Mouse (Mus musculus) hindbrain, embryonic 13.5 days (tissue): ENCODE data around the gene Zp3r. TPM values are rescaled to one million over a fixed set of nuclear protein-coding genes. Genes with fewer than 3 reads are reported as not detected.
"Not testable (repeated sequence)": the region's sequence is repeated elsewhere in the genome, so short reads cannot be mapped to it uniquely, and the experiment has no call there.

Source experiments
- ATAC-seq: fragments of 200-750 bp; cut with Nextera tagmentation; 2 replicates; pipeline ENCODE4 v1.8.0; 2017; ENCODE audit warnings: moderate TSS enrichment; ENCODE audit not compliant: low FRiP score
- H3K27ac ChIP-seq: fragments of 300-500 bp; sonication (generic); 2 replicates; pipeline ENCODE4 v1.5.1; 2015; ENCODE audit warnings: inconsistent platforms, mild to moderate bottlenecking, moderate library complexity
- H3K27me3 ChIP-seq: fragments of 300-500 bp; sonication (generic); 2 replicates; pipeline ENCODE4 v1.6.1; 2015; ENCODE audit warnings: mild to moderate bottlenecking, inconsistent platforms
- H3K36me3 ChIP-seq: fragments of 300-500 bp; sonication (generic); 2 replicates; pipeline ENCODE4 v1.6.1; 2015; ENCODE audit warnings: mild to moderate bottlenecking, inconsistent platforms
- H3K4me1 ChIP-seq: fragments of 300-500 bp; sonication (generic); replicated peaks from 2 replicates; pipeline ENCODE4 v1.6.1; 2015; ENCODE audit warnings: inconsistent platforms
- H3K4me2 ChIP-seq: fragments of 300-500 bp; sonication (generic); 2 replicates; pipeline ENCODE4 v1.6.1; 2015; ENCODE audit warnings: inconsistent platforms, mild to moderate bottlenecking, moderate library complexity
- H3K4me3 ChIP-seq: fragments of 300-500 bp; sonication (generic); 2 replicates; pipeline ENCODE4 v1.5.1; 2015; ENCODE audit warnings: mild to moderate bottlenecking, inconsistent platforms
- H3K9ac ChIP-seq: fragments of 300-500 bp; sonication (generic); 2 replicates; pipeline ENCODE4 v1.6.1; 2015; ENCODE audit warnings: mild to moderate bottlenecking, inconsistent platforms
- H3K9me3 ChIP-seq: fragments of 300-500 bp; sonication (generic); 2 replicates; pipeline ENCODE4 v1.6.1; 2016; ENCODE audit warnings: inconsistent platforms
- WGBS: fragments of 180-500 bp; shearing (Covaris S2); methylation state at CpG from one replicate; pipeline ENCODE4 v1.1.7; 2015; 5-methylcytosine and 5-hydroxymethylcytosine counted together
- polyA plus RNA-seq: library from polyadenylated mRNA; unstranded; fragments of >200 nt; fragmentation: Nextera tagmentation; extraction: Ambion mirVana; gene quantifications from 2 replicates; pipeline ENCODE4 v1.2.1, GENCODE M21; 2015

Zp3r gene
- not detected in 2 replicates for polyA plus RNA-seq

DNA sequence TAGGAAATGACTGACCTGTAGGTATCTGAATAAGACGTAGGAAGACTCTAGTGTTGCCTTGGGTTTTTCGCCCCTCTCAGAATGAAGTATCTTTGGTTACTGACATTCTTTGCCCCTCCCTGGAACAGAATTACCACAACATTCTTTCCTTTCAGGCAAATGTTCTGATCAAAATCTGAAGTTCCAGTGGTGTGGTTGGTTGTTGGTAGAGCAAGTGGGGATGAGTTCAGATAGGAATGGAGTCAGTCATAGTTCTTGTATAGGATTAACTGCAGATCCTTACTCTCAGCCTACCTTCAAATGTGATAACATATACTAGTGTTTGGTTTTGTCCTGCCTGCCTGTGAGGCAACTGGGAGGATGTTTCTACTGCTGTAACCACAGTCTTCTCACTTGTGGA is at the start of gene Zp3r:
Gene Zp3r, minus strand, starts transcription at position 101 of the 400 bp plus-strand sequence.
- Histone ChIP-seq H3K36me3 (no peaks in the 10 kb centered on the region), H3K27ac (no peak within 1 kb of the TSS), H3K4me1 (no peaks in the 10 kb centered on the region), H3K4me2 (no peak within 1 kb of the TSS), H3K4me3 (no peak within 1 kb of the TSS), H3K27me3 (no peaks in the 10 kb centered on the region), H3K9me3 (no peaks in the 10 kb centered on the region), H3K9ac (no peak within 1 kb of the TSS)
- 98% methylated on average over 2 of the region's 2 CpGs for WGBS
- no peak for ATAC-seq

DNA sequence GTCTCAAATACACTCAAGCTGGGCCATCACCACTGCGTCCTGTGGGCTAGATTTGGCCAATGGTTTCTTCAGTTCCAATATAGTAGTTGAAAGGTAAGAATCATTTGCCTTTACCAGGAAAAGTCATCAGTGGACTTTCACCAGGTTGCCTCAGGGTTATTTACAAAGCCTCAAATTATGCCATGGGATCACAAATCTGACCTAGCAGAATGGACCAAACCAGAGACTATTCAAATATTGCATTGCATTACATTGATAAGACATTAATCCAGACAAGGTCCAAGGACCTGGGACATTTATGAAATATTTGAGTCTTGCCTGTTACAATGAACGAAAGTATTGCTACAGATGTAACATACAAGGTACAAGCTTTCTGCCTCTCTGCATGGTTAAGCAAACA is 49.1 kb upstream of the Zp3r start:
- Histone ChIP-seq H3K4me2 (no peak overlapping the region), H3K9ac (no peak overlapping the region), H3K27me3 (no peaks in the 10 kb centered on the region), H3K9me3 (no peaks in the 10 kb centered on the region), H3K4me1 (no peaks in the 10 kb centered on the region), H3K27ac (no peak overlapping the region), H3K4me3 (no peak overlapping the region), H3K36me3 (no peaks in the 10 kb centered on the region)
- no peak for ATAC-seq
- 91% methylated on average over 2 of the region's 2 CpGs for WGBS

DNA sequence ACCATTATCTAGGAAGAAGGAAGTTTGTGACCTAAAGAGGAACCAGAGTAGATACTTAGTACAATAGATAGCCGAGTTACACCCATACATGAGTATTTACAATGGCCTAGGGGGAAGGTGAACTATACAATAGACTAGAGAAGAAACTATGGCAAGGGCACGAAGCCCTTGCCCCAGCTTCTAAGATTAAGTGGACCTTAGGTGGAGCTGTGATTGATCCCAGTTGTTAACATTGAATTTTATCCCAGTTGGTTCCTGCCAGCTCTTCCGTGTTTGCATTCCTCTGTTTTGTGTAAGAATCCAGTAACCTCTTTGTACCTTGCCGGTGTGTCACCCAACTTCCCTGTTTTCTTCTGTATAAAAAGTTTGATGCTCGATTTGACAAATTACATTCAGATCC is 34.2 kb upstream of the Zp3r start:
- H3K27ac ChIP-seq, H3K27me3 ChIP-seq, ATAC-seq, H3K36me3 ChIP-seq, H3K4me2 ChIP-seq, H3K9ac ChIP-seq, H3K4me1 ChIP-seq, H3K9me3 ChIP-seq, H3K4me3 ChIP-seq: not testable (repeated sequence)
- WGBS: 91% methylated on average over 5 of the region's 5 CpGs

DNA sequence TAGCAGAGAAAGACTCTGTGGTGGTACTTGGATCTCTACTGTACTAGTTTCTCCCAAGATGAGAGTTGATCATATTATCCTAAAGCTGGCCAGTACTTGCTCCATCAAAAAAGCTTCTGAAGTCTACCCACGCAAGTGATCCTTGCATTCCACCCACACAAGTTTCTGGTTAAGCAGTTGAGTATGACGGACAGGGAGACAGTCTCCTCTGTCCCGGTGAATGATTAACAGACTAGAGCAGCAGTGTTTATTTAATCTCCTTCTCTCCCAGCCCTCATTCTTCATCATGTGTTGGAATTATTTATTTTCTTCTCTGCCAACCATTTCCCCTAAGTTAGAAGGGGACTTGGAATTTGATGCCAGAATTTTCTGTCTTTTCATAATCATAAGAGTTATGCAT is 32.0 kb upstream of the Zp3r start, which contains the start of gene C4bp:
Gene C4bp, minus strand, starts transcription at position 179 of the 400 bp plus-strand sequence.
- H3K27ac ChIP-seq: no peak within 1 kb of the TSS
- H3K4me2 ChIP-seq: no peak within 1 kb of the TSS
- H3K4me1 ChIP-seq: no peaks in the 10 kb centered on the region
- 82% methylated on average over 3 of the region's 3 CpGs for WGBS
- H3K4me3 ChIP-seq: no peak within 1 kb of the TSS
- ATAC-seq: no peak
- H3K9ac ChIP-seq: no peak within 1 kb of the TSS
- H3K36me3 ChIP-seq: no peaks in the 10 kb centered on the region
- H3K27me3 ChIP-seq: no peaks in the 10 kb centered on the region
- no peaks in the 10 kb centered on the region for H3K9me3 ChIP-seq

DNA sequence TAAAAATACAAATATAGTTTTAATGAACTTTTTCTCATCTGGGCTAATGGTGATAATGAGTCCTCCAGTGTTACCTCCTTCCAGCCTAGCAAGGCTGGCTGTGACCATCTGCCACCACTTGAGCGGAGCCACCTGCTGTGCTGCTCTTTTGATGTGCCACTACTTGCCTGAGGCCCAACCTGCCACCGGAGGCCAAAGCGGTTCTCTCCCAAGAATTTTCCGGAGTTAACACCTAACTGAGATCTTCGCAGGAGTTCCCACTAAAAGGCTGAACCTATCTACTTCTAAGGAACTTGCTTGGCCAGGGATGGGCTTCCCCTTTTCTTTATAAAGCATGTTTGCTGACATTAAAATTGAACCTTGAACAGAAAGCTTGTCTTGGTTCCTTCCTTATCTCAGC is 30.2 kb upstream of the Zp3r start:
- not testable (repeated sequence) for H3K36me3 ChIP-seq, H3K27me3 ChIP-seq, H3K27ac ChIP-seq, H3K4me3 ChIP-seq, H3K4me1 ChIP-seq, ATAC-seq, H3K4me2 ChIP-seq, H3K9ac ChIP-seq, H3K9me3 ChIP-seq
- WGBS: 40% methylated on average over 5 of the region's 5 CpGs

DNA sequence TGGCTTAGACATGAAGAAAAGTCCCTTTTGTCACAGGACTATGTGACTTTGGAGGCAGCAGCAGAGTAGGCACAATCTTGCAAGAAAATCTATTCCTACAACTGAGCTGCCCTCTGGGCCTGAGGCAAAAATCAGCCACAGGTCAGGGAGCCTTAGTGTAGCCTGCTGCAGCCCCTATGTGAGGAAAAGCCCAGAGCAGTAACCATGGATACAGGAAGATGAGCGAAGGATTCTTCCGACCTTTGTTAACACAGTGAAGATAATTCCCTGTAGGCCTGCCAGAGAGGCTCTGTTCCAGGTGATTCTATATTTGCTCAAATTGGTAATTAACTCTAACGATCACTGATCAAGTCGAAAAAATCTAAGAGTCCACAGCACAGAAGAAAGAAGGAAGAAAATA is 14.7 kb upstream of the Zp3r start:
- WGBS: 60% methylated on average over 4 of the region's 4 CpGs
- no peaks in the 10 kb centered on the region for H3K27me3 ChIP-seq
- H3K4me1 ChIP-seq: 0 out of 2 replicates have a peak, but pooled peaks cover 4% of the 10 kb centered on the region
- no peaks in the 10 kb centered on the region for H3K9me3 ChIP-seq
- no peak overlapping the region for H3K9ac ChIP-seq
- no peak overlapping the region for H3K27ac ChIP-seq
- ATAC-seq: no peak
- no peaks in the 10 kb centered on the region for H3K36me3 ChIP-seq
- no peak overlapping the region for H3K4me2 ChIP-seq
- H3K4me3 ChIP-seq: no peak overlapping the region

DNA sequence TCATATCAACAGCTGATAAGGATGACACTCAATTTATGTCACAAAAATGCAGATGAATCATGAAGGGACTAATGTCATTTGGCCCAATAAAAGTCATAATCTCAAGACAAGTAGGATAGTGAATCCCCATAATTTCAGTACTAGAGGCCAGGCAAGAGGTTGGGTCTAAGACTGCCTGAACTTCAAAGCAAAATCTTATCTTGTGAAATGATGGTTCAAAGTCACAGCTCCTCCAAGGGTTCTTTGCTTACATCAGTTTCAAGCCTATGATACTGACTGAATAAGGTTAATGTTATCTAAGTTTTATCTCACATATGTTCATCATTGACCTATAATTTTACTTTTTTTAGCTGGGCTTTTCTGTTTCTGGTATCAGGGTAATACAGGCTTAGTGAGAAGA is 11.5 kb upstream of the Zp3r start:
- Histone ChIP-seq H3K27me3 (no peaks in the 10 kb centered on the region), H3K4me2 (no peak overlapping the region), H3K4me3 (no peak overlapping the region), H3K9ac (no peak overlapping the region), H3K27ac (no peak overlapping the region), H3K36me3 (no peaks in the 10 kb centered on the region), H3K9me3 (no peaks in the 10 kb centered on the region), H3K4me1 (0 out of 2 replicates have a peak, but pooled peaks cover 4% of the 10 kb centered on the region)
- no peak for ATAC-seq

DNA sequence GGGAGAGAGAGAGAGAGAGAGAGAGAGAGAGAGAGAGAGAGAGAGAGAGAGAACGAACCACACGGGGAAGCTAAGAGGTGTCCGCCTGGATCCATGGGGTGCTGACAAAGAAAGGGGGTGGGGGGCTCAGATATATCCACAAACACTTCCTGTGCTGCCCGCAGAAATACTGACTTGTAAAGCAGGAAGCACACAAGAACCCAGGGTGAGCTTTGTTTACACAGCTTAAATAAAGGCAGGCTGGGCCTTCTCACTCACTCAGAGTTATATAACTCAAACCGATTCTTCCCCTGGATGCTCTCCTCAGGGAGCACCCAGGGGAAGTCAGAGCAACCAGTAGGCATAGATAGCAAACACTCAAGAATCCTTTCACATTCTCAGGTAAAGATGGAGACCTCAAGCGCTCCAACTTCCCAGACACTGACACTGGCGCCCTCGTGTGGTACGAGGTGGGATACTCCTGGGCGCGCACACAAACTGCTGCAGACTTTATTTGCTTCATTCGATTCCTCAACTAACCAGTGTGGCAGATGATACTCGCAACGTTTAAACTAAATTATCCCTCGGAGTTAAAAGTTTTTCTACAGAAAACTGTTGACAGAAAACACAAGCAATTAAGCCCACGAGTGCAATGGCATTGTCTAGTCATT is 4.5 kb upstream of the Zp3r start:
- Histone ChIP-seq H3K27ac (no peak overlapping the region), H3K9me3 (no peaks in the 10 kb centered on the region), H3K36me3 (no peaks in the 10 kb centered on the region), H3K9ac (no peak overlapping the region), H3K27me3 (no peaks in the 10 kb centered on the region), H3K4me1 (no peaks in the 10 kb centered on the region), H3K4me3 (no peak overlapping the region), H3K4me2 (no peak overlapping the region)
- ATAC-seq: no peak
- WGBS: 33% methylated on average over 16 of the region's 16 CpGs

- H3K4me1 ChIP-seq: no peaks in the 10 kb centered on the region
- no peak for ATAC-seq
- H3K36me3 ChIP-seq: no peaks in the 10 kb centered on the region
- no peak overlapping the region for H3K4me3 ChIP-seq
- no peaks in the 10 kb centered on the region for H3K27me3 ChIP-seq
- H3K9ac ChIP-seq: no peak overlapping the region
- H3K4me2 ChIP-seq: no peak overlapping the region
- H3K27ac ChIP-seq: no peak overlapping the region
- H3K9me3 ChIP-seq: no peaks in the 10 kb centered on the region
- 94% methylated on average over 8 of the region's 8 CpGs for WGBS
Measured at GRCm38 (mm10) chr1:130633316-130633715, 3.9 kb upstream of the Zp3r start.

DNA sequence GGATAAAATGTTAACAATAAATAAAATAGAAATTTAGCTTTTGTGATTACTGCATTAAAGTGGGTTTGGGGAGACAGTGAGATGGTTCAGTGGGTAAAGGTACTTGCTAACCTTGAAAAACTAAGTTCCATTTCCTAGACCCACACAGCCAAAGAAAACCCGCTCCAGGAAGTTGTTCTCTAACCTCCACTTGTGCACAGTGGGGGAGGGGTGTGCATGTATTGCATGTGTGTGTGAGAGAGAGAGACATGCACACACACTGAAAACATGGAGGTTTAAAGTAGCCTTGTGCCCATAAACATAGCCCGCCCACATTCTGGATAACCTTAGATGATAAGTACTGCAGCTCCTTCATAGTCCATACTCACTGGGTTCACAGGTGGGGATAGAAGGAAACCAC is 33.1 kb downstream of the Zp3r start:
- Histone ChIP-seq H3K27me3 (no peaks in the 10 kb centered on the region), H3K4me1 (no peaks in the 10 kb centered on the region), H3K36me3 (no peaks in the 10 kb centered on the region), H3K9me3 (no peaks in the 10 kb centered on the region), H3K4me2 (no peak overlapping the region), H3K27ac (no peak overlapping the region), H3K4me3 (no peak overlapping the region), H3K9ac (no peak overlapping the region)
- ATAC-seq: no peak
- 94% methylated on average over 2 of the region's 2 CpGs for WGBS

GRCm38 (mm10) chr1:130588659-130589058 is 40.8 kb downstream of the Zp3r start:
- H3K4me1 ChIP-seq: no peaks in the 10 kb centered on the region
- H3K9ac ChIP-seq: no peak overlapping the region
- H3K36me3 ChIP-seq: no peaks in the 10 kb centered on the region
- H3K9me3 ChIP-seq: no peaks in the 10 kb centered on the region
- WGBS: 87% methylated on average over 9 of the region's 9 CpGs
- H3K27me3 ChIP-seq: no peaks in the 10 kb centered on the region
- no peak for ATAC-seq
- no peak overlapping the region for H3K4me3 ChIP-seq
- no peak overlapping the region for H3K4me2 ChIP-seq
- no peak overlapping the region for H3K27ac ChIP-seq

DNA sequence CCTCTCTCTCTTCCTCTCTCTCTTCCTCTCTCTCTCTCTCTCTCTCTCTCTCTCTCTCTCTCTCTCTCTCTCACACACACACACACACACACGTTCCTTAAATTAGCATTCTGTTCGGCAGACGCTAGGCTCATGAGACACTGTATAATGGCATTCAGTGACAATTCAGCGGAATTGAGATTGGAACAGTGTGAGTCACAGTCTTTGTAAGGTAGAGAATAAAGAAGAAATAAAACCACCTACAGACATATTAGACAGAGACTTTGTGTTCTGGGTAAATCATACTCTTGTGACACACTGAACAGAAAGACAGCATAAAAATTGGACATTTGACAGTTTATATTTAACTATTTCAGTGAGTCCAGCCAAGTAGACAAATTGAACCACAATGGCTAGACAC is 53.0 kb downstream of the Zp3r start:
- Histone ChIP-seq H3K4me2 (no peak overlapping the region), H3K9me3 (no peaks in the 10 kb centered on the region), H3K27ac (no peak overlapping the region), H3K4me1 (no peaks in the 10 kb centered on the region), H3K36me3 (no peaks in the 10 kb centered on the region), H3K9ac (no peak overlapping the region), H3K4me3 (no peak overlapping the region), H3K27me3 (no peaks in the 10 kb centered on the region)
- 63% methylated on average over 4 of the region's 4 CpGs for WGBS
- ATAC-seq: no peak

DNA sequence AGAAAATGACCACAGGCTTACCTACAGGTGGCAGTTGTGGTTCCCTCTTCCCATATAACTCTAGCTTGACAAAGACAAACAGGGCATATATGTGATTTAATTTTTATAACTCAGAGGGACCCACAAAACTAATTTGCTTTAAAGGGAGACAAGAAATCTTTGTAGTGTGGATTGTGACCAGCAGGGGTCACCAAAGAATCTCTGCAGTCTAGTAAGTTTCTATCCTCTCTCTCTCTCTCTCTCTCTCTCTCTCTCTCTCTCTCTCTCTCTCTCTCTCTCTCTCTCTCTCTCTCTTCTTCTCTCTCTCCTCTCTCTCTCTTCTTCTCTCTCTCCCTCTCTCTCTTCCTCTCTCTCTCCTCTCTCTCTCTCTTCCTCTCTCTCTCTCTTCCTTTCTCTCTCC is 53.5 kb downstream of the Zp3r start:
- no peak overlapping the region for H3K4me3 ChIP-seq
- H3K4me2 ChIP-seq: no peak overlapping the region
- no peaks in the 10 kb centered on the region for H3K36me3 ChIP-seq
- H3K27ac ChIP-seq: no peak overlapping the region
- H3K9me3 ChIP-seq: no peaks in the 10 kb centered on the region
- H3K27me3 ChIP-seq: no peaks in the 10 kb centered on the region
- no peak for ATAC-seq
- H3K9ac ChIP-seq: no peak overlapping the region
- no peaks in the 10 kb centered on the region for H3K4me1 ChIP-seq
